Mouse (Mus musculus): ENCODE data around the gene Olfr55. TPM values are rescaled to one million over a fixed set of nuclear protein-coding genes. Genes with fewer than 3 reads are reported as not detected.
"Not testable (repeated sequence)": the region's sequence is repeated elsewhere in the genome, so short reads cannot be mapped to it uniquely, and the experiment has no call there.

Olfr55 gene
- 0.05 and 0.12 TPM in 2 replicates for polyA plus RNA-seq (2015; fragmentation: Nextera tagmentation; extraction: Ambion mirVana)

- H3K4me3 ChIP-seq (replicated peaks); H3K9me3 ChIP-seq (replicated peaks); H3K36me3 ChIP-seq; H3K4me2 ChIP-seq (replicated peaks); H3K9ac ChIP-seq; H3K4me1 ChIP-seq; ATAC-seq (ENCODE audit: insufficient number of reproducible peaks, low FRiP score, low TSS enrichment, low read depth); H3K27ac ChIP-seq (replicated peaks); H3K27me3 ChIP-seq: not testable (repeated sequence)
- WGBS = 86% methylated on average over 1 of the region's 1 CpGs
Observed at GRCm38 (mm10) chr17:33168147-33168546, at the start of gene Olfr55. TSS of gene Olfr55 (plus strand) at chr17:33168447.

GRCm38 (mm10) chr17:33124546-33124945 is 43.7 kb upstream of the Olfr55 start:
- Histone ChIP-seq H3K9ac (no peak overlapping the region), H3K27me3 (no peaks in the 10 kb centered on the region), H3K4me2 (replicated peaks) (no peak overlapping the region), H3K9me3 (replicated peaks) (no peaks in the 10 kb centered on the region), H3K4me3 (replicated peaks) (no peak overlapping the region), H3K4me1 (no peaks in the 10 kb centered on the region), H3K36me3 (no peaks in the 10 kb centered on the region), H3K27ac (replicated peaks) (no peak overlapping the region)
- no peak for ATAC-seq (ENCODE audit: insufficient number of reproducible peaks, low FRiP score, low TSS enrichment, low read depth)

DNA sequence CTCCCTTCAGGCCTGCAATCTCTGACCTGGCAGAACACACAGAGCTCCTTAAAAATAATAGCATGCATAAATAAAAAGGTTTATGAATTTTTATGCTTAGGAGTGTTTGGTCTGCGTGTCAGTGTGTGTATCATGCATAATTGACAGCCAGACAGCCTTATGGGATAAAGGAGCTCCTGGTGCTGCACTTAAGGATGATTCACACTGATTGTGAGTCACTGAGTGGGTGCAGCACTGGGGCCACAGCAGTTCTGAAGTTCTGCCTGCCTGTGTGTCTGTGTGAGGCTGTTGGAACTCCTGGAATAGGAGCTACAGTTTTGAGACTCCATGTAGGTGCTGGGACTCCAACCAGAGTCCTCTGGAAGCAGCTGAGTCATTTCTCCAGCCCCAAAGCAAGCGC is 42.0 kb upstream of the Olfr55 start:
- H3K4me2 ChIP-seq (replicated peaks) = no peak overlapping the region
- no peaks in the 10 kb centered on the region for H3K9me3 ChIP-seq (replicated peaks)
- no peaks in the 10 kb centered on the region for H3K27me3 ChIP-seq
- 62% methylated on average over 2 of the region's 2 CpGs for WGBS
- H3K27ac ChIP-seq (replicated peaks) = no peak overlapping the region
- H3K4me1 ChIP-seq = no peaks in the 10 kb centered on the region
- no peak overlapping the region for H3K4me3 ChIP-seq (replicated peaks)
- no peak for ATAC-seq (ENCODE audit: insufficient number of reproducible peaks, low FRiP score, low TSS enrichment, low read depth)
- H3K36me3 ChIP-seq = no peaks in the 10 kb centered on the region
- no peak overlapping the region for H3K9ac ChIP-seq

DNA sequence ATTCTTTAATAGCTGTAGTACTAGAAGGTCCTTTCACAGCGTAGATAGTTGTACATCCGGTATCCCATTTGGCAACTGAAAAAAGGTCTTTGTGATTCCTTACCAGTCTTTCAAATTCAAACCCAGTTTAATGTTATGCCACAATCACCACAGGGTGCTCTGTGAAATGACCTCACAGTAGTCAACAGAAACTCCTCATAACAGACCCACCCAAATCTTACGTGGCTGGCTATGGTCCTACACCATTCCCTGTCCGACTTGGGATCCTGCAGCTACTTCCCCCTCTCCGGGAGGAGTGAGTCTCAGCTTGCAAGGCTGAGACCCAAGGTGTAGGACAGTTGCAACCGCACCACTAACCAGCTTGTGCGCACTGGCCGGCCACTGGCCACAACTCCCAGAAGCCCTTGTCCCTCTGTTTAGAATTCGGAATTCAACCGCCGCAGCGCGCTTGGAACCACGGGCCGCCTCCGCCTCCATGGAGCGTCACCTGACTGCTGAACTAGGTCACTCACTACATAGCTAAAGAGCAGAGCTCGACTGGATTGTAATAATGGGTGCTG is 28.9 kb upstream of the Olfr55 start, which contains the start of gene Morc2b:
TSS of gene Morc2b (minus strand) at position 423 of the 560 bp plus-strand sequence.
- H3K27ac ChIP-seq (replicated peaks) = no peak within 1 kb of the TSS
- H3K4me2 ChIP-seq (replicated peaks) = no peak within 1 kb of the TSS
- no peaks in the 10 kb centered on the region for H3K4me1 ChIP-seq
- H3K36me3 ChIP-seq = no peaks in the 10 kb centered on the region
- H3K27me3 ChIP-seq = no peaks in the 10 kb centered on the region
- H3K4me3 ChIP-seq (replicated peaks) = no peak within 1 kb of the TSS
- no peak for ATAC-seq (ENCODE audit: insufficient number of reproducible peaks, low FRiP score, low TSS enrichment, low read depth)
- H3K9ac ChIP-seq = no peak within 1 kb of the TSS
- 72% methylated on average over 18 of the region's 18 CpGs for WGBS
- H3K9me3 ChIP-seq (replicated peaks) = no peaks in the 10 kb centered on the region

DNA sequence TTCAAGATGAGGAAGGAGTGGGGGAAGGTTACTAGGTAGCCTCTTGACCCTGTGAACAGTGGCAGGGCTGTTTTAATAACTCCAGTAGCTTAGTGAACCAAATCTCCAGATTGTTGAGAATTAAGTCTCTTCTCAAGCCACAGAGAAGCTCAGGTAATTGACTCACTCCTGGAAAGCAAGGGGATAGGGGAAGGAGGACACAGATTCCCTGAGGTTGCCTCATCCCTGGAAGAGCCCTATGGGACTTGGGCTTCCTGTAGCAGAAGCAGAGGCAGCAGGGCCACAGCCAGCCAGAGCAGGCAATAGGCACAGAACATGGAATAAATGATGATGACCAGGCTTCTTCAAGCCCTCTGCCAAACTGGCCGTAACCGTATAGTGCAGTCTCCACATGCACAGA is 22.8 kb downstream of the Olfr55 start, which contains the start of gene Olfr239:
TSS of gene Olfr239 (plus strand) at position 301 of the 400 bp plus-strand sequence.
- not testable (repeated sequence) for ATAC-seq (ENCODE audit: insufficient number of reproducible peaks, low FRiP score, low TSS enrichment, low read depth); H3K9me3 ChIP-seq (replicated peaks); H3K27ac ChIP-seq (replicated peaks); H3K9ac ChIP-seq; H3K4me1 ChIP-seq; H3K27me3 ChIP-seq; H3K36me3 ChIP-seq; H3K4me2 ChIP-seq (replicated peaks); H3K4me3 ChIP-seq (replicated peaks)
- WGBS = no CpG with 5 or more reads among the region's 2 CpGs

DNA sequence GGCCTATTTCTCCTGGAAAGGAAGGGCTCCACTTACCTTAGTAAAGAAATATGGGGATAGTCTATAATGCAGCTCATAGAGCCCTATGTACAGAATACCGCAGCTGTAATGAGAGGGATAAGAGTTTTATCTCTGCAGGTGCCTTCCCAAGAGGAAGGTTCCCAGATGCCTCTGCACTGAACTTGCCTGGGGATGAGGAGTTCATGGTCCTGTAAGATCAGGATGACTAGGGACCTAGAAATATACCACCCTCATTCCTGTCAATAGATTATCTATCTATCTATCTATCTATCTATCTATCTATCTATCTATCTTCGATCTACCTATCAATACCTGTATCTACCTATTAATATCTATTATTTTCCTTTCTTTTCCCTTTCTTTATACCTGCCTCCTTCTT is 53.3 kb downstream of the Olfr55 start, which contains the start of gene Olfr1564:
TSS of gene Olfr1564 (minus strand) at position 101 of the 400 bp plus-strand sequence.
- Histone ChIP-seq H3K4me3 (replicated peaks) (no peak within 1 kb of the TSS), H3K27me3 (no peaks in the 10 kb centered on the region), H3K36me3 (no peaks in the 10 kb centered on the region), H3K9ac (no peak within 1 kb of the TSS), H3K9me3 (replicated peaks) (0 out of 2 replicates have a peak, but pooled peaks cover 5% of the 10 kb centered on the region), H3K4me2 (replicated peaks) (no peak within 1 kb of the TSS), H3K27ac (replicated peaks) (no peak within 1 kb of the TSS), H3K4me1 (no peaks in the 10 kb centered on the region)
- ATAC-seq (ENCODE audit: insufficient number of reproducible peaks, low FRiP score, low TSS enrichment, low read depth) = no peak
- WGBS = 86% methylated on average over 2 of the region's 2 CpGs

Other genes starting within 250 kb of the Olfr55 start
- 15.9 and 17.7 TPM in 2 replicates for gene Cyp4f13, start 221.0 kb upstream of the Olfr55 start, polyA plus RNA-seq (2015; fragmentation: Nextera tagmentation; extraction: Ambion mirVana)
- 10.5 and 11.2 TPM in 2 replicates for gene Zfp472, start 202.6 kb upstream of the Olfr55 start, polyA plus RNA-seq (2015; fragmentation: Nextera tagmentation; extraction: Ambion mirVana)
- 11.7 and 13.7 TPM in 2 replicates for gene Zfp952, start 175.3 kb upstream of the Olfr55 start, polyA plus RNA-seq (2015; fragmentation: Nextera tagmentation; extraction: Ambion mirVana)
- gene Zfp763, start 135.0 kb upstream of the Olfr55 start, polyA plus RNA-seq (2015; fragmentation: Nextera tagmentation; extraction: Ambion mirVana) = 13.7 and 13.9 TPM in 2 replicates
- not detected in 2 replicates for gene 4921501E09Rik, start 100.4 kb upstream of the Olfr55 start, polyA plus RNA-seq (2015; fragmentation: Nextera tagmentation; extraction: Ambion mirVana)
- 9.4 TPM in 2 replicates for gene Zfp563, start 79.1 kb upstream of the Olfr55 start, polyA plus RNA-seq (2015; fragmentation: Nextera tagmentation; extraction: Ambion mirVana)
- 0.11 TPM in 1 of 2 replicates, not detected in the other for gene Morc2b, start 28.8 kb upstream of the Olfr55 start, polyA plus RNA-seq (2015; fragmentation: Nextera tagmentation; extraction: Ambion mirVana)
- 0.05 TPM in 1 of 2 replicates, not detected in the other for gene Olfr239, start 22.9 kb downstream of the Olfr55 start, polyA plus RNA-seq (2015; fragmentation: Nextera tagmentation; extraction: Ambion mirVana)
- not detected in 2 replicates for gene Olfr1564, start 53.2 kb downstream of the Olfr55 start, polyA plus RNA-seq (2015; fragmentation: Nextera tagmentation; extraction: Ambion mirVana)
- gene Zfp955a, start 86.7 kb downstream of the Olfr55 start, polyA plus RNA-seq (2015; fragmentation: Nextera tagmentation; extraction: Ambion mirVana) = 16.1 and 16.4 TPM in 2 replicates
- gene Olfr63, start 96.2 kb downstream of the Olfr55 start, polyA plus RNA-seq (2015; fragmentation: Nextera tagmentation; extraction: Ambion mirVana) = 0.03 and 0.12 TPM in 2 replicates
- 12.8 and 13.6 TPM in 2 replicates for gene Zfp955b, start 121.1 kb downstream of the Olfr55 start, polyA plus RNA-seq (2015; fragmentation: Nextera tagmentation; extraction: Ambion mirVana)
- gene Zfp81, start 190.4 kb downstream of the Olfr55 start, polyA plus RNA-seq (2015; fragmentation: Nextera tagmentation; extraction: Ambion mirVana) = 7.7 and 9.5 TPM in 2 replicates
- gene Zfp101, start 226.2 kb downstream of the Olfr55 start, polyA plus RNA-seq (2015; fragmentation: Nextera tagmentation; extraction: Ambion mirVana) = 13.7 and 15.8 TPM in 2 replicates

All from embryonic facial prominence, embryonic 15.5 days (tissue).